Mouse (Mus musculus): ENCODE results near the gene Fgd6. TPM values are rescaled to one million over a fixed set of nuclear protein-coding genes. Genes with fewer than 3 reads are reported as not detected.
A peak's percentile ranks its signal among the peaks of the same experiment; 100 is the strongest.

The Fgd6 gene
- polyA plus RNA-seq, 1 experiment from 2014 or later, result 2.7 TPM

DNA sequence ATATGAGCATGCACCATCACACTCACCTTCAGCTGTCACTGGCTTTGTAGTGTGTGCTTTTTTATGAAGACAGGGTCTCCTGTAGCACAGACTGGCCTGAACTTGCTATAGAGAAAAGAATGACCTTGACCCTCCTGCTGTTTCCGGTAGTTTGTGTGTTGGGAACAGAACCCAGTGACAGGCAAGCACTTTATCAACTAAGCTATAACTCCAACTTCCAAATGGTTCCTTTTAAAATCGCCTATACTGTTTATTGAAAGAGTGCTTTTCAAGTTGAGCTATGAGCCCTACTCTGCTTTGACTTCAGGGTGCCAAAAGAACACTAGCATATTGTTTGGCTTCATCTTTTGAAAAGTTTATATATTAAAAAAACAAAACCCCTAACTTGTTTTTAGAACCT is 24.8 kb upstream of the Fgd6 start:
- H3K4me3 ChIP-seq (ENCODE audit: control insufficient read depth in 1 of 2, insufficient read depth in 1 of 2, low read depth in 1 of 2, low read length in 2 of 2), result no peak overlapping the region
- peaks cover 11% of the 10 kb centered on the region for H3K36me3 ChIP-seq (ENCODE audit: control insufficient read depth, insufficient read depth, low read length)
- peaks cover 0 to 4% of the 10 kb centered on the region in 2 experiments; a peak in 1 of 4 replicates for H3K4me1 ChIP-seq (ENCODE audit: control insufficient read depth in 2 of 2, insufficient read depth in 2 of 2, low read length in 2 of 2)
- H3K9ac ChIP-seq (ENCODE audit: low read length), result no peak overlapping the region
- no peaks in the 10 kb centered on the region for H3K27me3 ChIP-seq (ENCODE audit: control insufficient read depth, insufficient read depth, low read length)
- peak overlapping the region; percentile 10 to 44; a peak in 2 of 4 replicates for H3K27ac ChIP-seq (replicated peaks in 1 of 2; ENCODE audit: control insufficient read depth in 1 of 2, insufficient read depth in 1 of 2, low read depth in 2 of 2, low read length in 2 of 2)
- 34% methylated on average over 2 of the region's 2 CpGs for WGBS
- no peaks in the 10 kb centered on the region for H3K9me3 ChIP-seq (ENCODE audit: control insufficient read depth, low read length)
- ATAC-seq (ENCODE audit: insufficient number of reproducible peaks, insufficient read depth, low FRiP score, low read depth), result no peak
- no peak overlapping the region for H3K4me2 ChIP-seq (ENCODE audit: low read length)

GRCm38 (mm10) chr10:94013196-94013595 is 22.6 kb upstream of the Fgd6 start:
- Histone ChIP-seq H3K9ac (ENCODE audit: low read length) (no peak overlapping the region), H3K36me3 (ENCODE audit: control insufficient read depth, insufficient read depth, low read length) (peaks cover 3% of the 10 kb centered on the region; the same call in 1 of the 2 replicates), H3K4me3 (ENCODE audit: control insufficient read depth in 1 of 2, insufficient read depth in 1 of 2, low read depth in 1 of 2, low read length in 2 of 2) (no peak overlapping the region), H3K4me2 (ENCODE audit: low read length) (no peak overlapping the region), H3K9me3 (ENCODE audit: control insufficient read depth, low read length) (no peaks in the 10 kb centered on the region), H3K4me1 (ENCODE audit: control insufficient read depth in 2 of 2, insufficient read depth in 2 of 2, low read length in 2 of 2) (peaks cover 0 to 4% of the 10 kb centered on the region in 2 experiments; a peak in 1 of 4 replicates), H3K27me3 (ENCODE audit: control insufficient read depth, insufficient read depth, low read length) (no peaks in the 10 kb centered on the region), H3K27ac (replicated peaks in 1 of 2; ENCODE audit: control insufficient read depth in 1 of 2, insufficient read depth in 1 of 2, low read depth in 2 of 2, low read length in 2 of 2) (no peak overlapping the region)
- 55% methylated on average over 3 of the region's 3 CpGs for WGBS
- no peak for ATAC-seq (ENCODE audit: insufficient number of reproducible peaks, insufficient read depth, low FRiP score, low read depth)

- no peaks in the 10 kb centered on the region for H3K9me3 ChIP-seq (ENCODE audit: control insufficient read depth, low read length)
- H3K9ac ChIP-seq (ENCODE audit: low read length), result no peak overlapping the region
- H3K4me2 ChIP-seq (ENCODE audit: low read length), result no peak overlapping the region
- WGBS, result 73% methylated on average over 4 of the region's 4 CpGs
- H3K4me3 ChIP-seq (ENCODE audit: control insufficient read depth in 1 of 2, insufficient read depth in 1 of 2, low read depth in 1 of 2, low read length in 2 of 2), result no peak overlapping the region
- H3K27me3 ChIP-seq (ENCODE audit: control insufficient read depth, insufficient read depth, low read length), result no peaks in the 10 kb centered on the region
- peaks cover 3% of the 10 kb centered on the region; the same call in 1 of the 2 replicates for H3K36me3 ChIP-seq (ENCODE audit: control insufficient read depth, insufficient read depth, low read length)
- ATAC-seq (ENCODE audit: insufficient number of reproducible peaks, insufficient read depth, low FRiP score, low read depth), result no peak
- H3K27ac ChIP-seq (replicated peaks in 1 of 2; ENCODE audit: control insufficient read depth in 1 of 2, insufficient read depth in 1 of 2, low read depth in 2 of 2, low read length in 2 of 2), result no peak overlapping the region
- H3K4me1 ChIP-seq (ENCODE audit: control insufficient read depth in 2 of 2, insufficient read depth in 2 of 2, low read length in 2 of 2), result peaks cover 0 to 4% of the 10 kb centered on the region in 2 experiments; a peak in 1 of 4 replicates
These were observed 21.6 kb upstream of the Fgd6 start for GRCm38 (mm10) chr10:94014200-94014599.

- ATAC-seq (ENCODE audit: insufficient number of reproducible peaks, insufficient read depth, low FRiP score, low read depth), result no peak
- no peaks in the 10 kb centered on the region for H3K27me3 ChIP-seq (ENCODE audit: control insufficient read depth, insufficient read depth, low read length)
- no peak overlapping the region for H3K4me3 ChIP-seq (ENCODE audit: control insufficient read depth in 1 of 2, insufficient read depth in 1 of 2, low read depth in 1 of 2, low read length in 2 of 2)
- no peak overlapping the region for H3K4me2 ChIP-seq (ENCODE audit: low read length)
- H3K9ac ChIP-seq (ENCODE audit: low read length), result no peak overlapping the region
- H3K36me3 ChIP-seq (ENCODE audit: control insufficient read depth, insufficient read depth, low read length), result peaks cover 3% of the 10 kb centered on the region; the same call in 1 of the 2 replicates
- no peaks in the 10 kb centered on the region for H3K9me3 ChIP-seq (ENCODE audit: control insufficient read depth, low read length)
- H3K4me1 ChIP-seq (ENCODE audit: control insufficient read depth in 2 of 2, insufficient read depth in 2 of 2, low read length in 2 of 2), result no peaks in the 10 kb centered on the region
- 93% methylated on average over 8 of the region's 8 CpGs for WGBS
- H3K27ac ChIP-seq (replicated peaks in 1 of 2; ENCODE audit: control insufficient read depth in 1 of 2, insufficient read depth in 1 of 2, low read depth in 2 of 2, low read length in 2 of 2), result no peak overlapping the region
These were observed 18.3 kb upstream of the Fgd6 start for GRCm38 (mm10) chr10:94017455-94017854.

- ATAC-seq (ENCODE audit: insufficient number of reproducible peaks, insufficient read depth, low FRiP score, low read depth), result no peak
These were observed 15.2 kb upstream of the Fgd6 start for GRCm38 (mm10) chr10:94020587-94020986.

DNA sequence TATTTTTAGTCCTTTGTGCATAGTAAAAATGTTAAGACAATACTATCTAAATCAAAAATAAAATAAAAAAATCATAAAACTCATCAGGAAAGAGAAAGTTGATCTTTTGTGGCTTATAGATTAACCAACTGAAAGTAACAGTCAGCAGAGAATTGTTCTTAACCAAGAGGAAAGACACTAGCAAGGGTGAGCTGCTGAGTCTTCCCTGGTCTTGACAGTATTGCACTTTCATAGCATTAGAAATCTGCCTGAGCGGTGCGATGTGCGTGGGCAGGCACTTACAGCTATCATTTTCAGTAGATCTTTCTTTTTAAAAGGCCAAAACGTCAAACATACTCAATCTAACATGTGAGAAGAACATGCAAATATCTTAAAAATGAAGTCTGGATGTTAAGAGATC is 14.7 kb upstream of the Fgd6 start:
- WGBS, result 82% methylated on average over 4 of the region's 4 CpGs
- H3K4me2 ChIP-seq (ENCODE audit: low read length), result no peak overlapping the region
- no peaks in the 10 kb centered on the region; a peak in 1 of 4 replicates for H3K4me1 ChIP-seq (ENCODE audit: control insufficient read depth in 2 of 2, insufficient read depth in 2 of 2, low read length in 2 of 2)
- no peak overlapping the region for H3K9ac ChIP-seq (ENCODE audit: low read length)
- ATAC-seq (ENCODE audit: insufficient number of reproducible peaks, insufficient read depth, low FRiP score, low read depth), result no peak
- peaks cover 6% of the 10 kb centered on the region; the same call in 1 of the 2 replicates for H3K36me3 ChIP-seq (ENCODE audit: control insufficient read depth, insufficient read depth, low read length)
- H3K9me3 ChIP-seq (ENCODE audit: control insufficient read depth, low read length), result no peaks in the 10 kb centered on the region
- no peak overlapping the region for H3K4me3 ChIP-seq (ENCODE audit: control insufficient read depth in 1 of 2, insufficient read depth in 1 of 2, low read depth in 1 of 2, low read length in 2 of 2)
- H3K27me3 ChIP-seq (ENCODE audit: control insufficient read depth, insufficient read depth, low read length), result no peaks in the 10 kb centered on the region
- H3K27ac ChIP-seq (replicated peaks in 1 of 2; ENCODE audit: control insufficient read depth in 1 of 2, insufficient read depth in 1 of 2, low read depth in 2 of 2, low read length in 2 of 2), result no peak overlapping the region

More at GRCm38 (mm10) chr10:94020587-94020986, 15.2 kb upstream of the Fgd6 start:
- WGBS, result 70% methylated on average over 5 of the region's 5 CpGs
- H3K4me2 ChIP-seq (ENCODE audit: low read length), result no peak overlapping the region
- peaks cover 5% of the 10 kb centered on the region; the same call in 1 of the 2 replicates for H3K36me3 ChIP-seq (ENCODE audit: control insufficient read depth, insufficient read depth, low read length)
- H3K27ac ChIP-seq (replicated peaks in 1 of 2; ENCODE audit: control insufficient read depth in 1 of 2, insufficient read depth in 1 of 2, low read depth in 2 of 2, low read length in 2 of 2), result no peak overlapping the region
- no peaks in the 10 kb centered on the region for H3K9me3 ChIP-seq (ENCODE audit: control insufficient read depth, low read length)
- H3K27me3 ChIP-seq (ENCODE audit: control insufficient read depth, insufficient read depth, low read length), result no peaks in the 10 kb centered on the region
- no peak overlapping the region for H3K9ac ChIP-seq (ENCODE audit: low read length)
- no peaks in the 10 kb centered on the region; a peak in 1 of 4 replicates for H3K4me1 ChIP-seq (ENCODE audit: control insufficient read depth in 2 of 2, insufficient read depth in 2 of 2, low read length in 2 of 2)
- H3K4me3 ChIP-seq (ENCODE audit: control insufficient read depth in 1 of 2, insufficient read depth in 1 of 2, low read depth in 1 of 2, low read length in 2 of 2), result no peak overlapping the region

GRCm38 (mm10) chr10:94025079-94025478 is 10.7 kb upstream of the Fgd6 start:
- no peak for ATAC-seq (ENCODE audit: insufficient number of reproducible peaks, insufficient read depth, low FRiP score, low read depth)
- H3K27ac ChIP-seq (replicated peaks in 1 of 2; ENCODE audit: control insufficient read depth in 1 of 2, insufficient read depth in 1 of 2, low read depth in 2 of 2, low read length in 2 of 2), result no peak overlapping the region
- WGBS, result 88% methylated on average over 8 of the region's 8 CpGs
- H3K4me2 ChIP-seq (ENCODE audit: low read length), result no peak overlapping the region
- H3K27me3 ChIP-seq (ENCODE audit: control insufficient read depth, insufficient read depth, low read length), result no peaks in the 10 kb centered on the region
- peaks cover 22% of the 10 kb centered on the region for H3K36me3 ChIP-seq (ENCODE audit: control insufficient read depth, insufficient read depth, low read length)
- no peaks in the 10 kb centered on the region for H3K9me3 ChIP-seq (ENCODE audit: control insufficient read depth, low read length)
- H3K4me3 ChIP-seq (ENCODE audit: control insufficient read depth in 1 of 2, insufficient read depth in 1 of 2, low read depth in 1 of 2, low read length in 2 of 2), result no peak overlapping the region
- H3K9ac ChIP-seq (ENCODE audit: low read length), result no peak overlapping the region
- no peaks in the 10 kb centered on the region; a peak in 1 of 4 replicates for H3K4me1 ChIP-seq (ENCODE audit: control insufficient read depth in 2 of 2, insufficient read depth in 2 of 2, low read length in 2 of 2)

- no peak overlapping the region for H3K4me3 ChIP-seq (ENCODE audit: control insufficient read depth in 1 of 2, insufficient read depth in 1 of 2, low read depth in 1 of 2, low read length in 2 of 2)
- no peak overlapping the region for H3K9ac ChIP-seq (ENCODE audit: low read length)
- H3K36me3 ChIP-seq (ENCODE audit: control insufficient read depth, insufficient read depth, low read length), result peaks cover 26% of the 10 kb centered on the region
- peaks cover 0 to 2% of the 10 kb centered on the region in 2 experiments; a peak in 1 of 4 replicates for H3K4me1 ChIP-seq (ENCODE audit: control insufficient read depth in 2 of 2, insufficient read depth in 2 of 2, low read length in 2 of 2)
- H3K4me2 ChIP-seq (ENCODE audit: low read length), result no peak overlapping the region
- no peaks in the 10 kb centered on the region for H3K27me3 ChIP-seq (ENCODE audit: control insufficient read depth, insufficient read depth, low read length)
- H3K9me3 ChIP-seq (ENCODE audit: control insufficient read depth, low read length), result no peaks in the 10 kb centered on the region
- no peak for ATAC-seq (ENCODE audit: insufficient number of reproducible peaks, insufficient read depth, low FRiP score, low read depth)
- no peak overlapping the region for H3K27ac ChIP-seq (replicated peaks in 1 of 2; ENCODE audit: control insufficient read depth in 1 of 2, insufficient read depth in 1 of 2, low read depth in 2 of 2, low read length in 2 of 2)
- 85% methylated on average over 6 of the region's 6 CpGs for WGBS
These were observed 7.3 kb upstream of the Fgd6 start for GRCm38 (mm10) chr10:94028493-94028892.

All from heart, embryonic 14.5 days (tissue).